Mouse (Mus musculus) lung, adult 2 months (tissue): ENCODE measurements around the gene Cdkal1.

Source experiments
- CTCF ChIP-seq: fragments of 200-500 bp; IDR thresholded peaks from 2 replicates; pipeline ENCODE4 v1.5.1; 2011; ENCODE audit warnings: mild to moderate bottlenecking, low read length, control low read depth; ENCODE audit not compliant: insufficient read depth
- POLR2A ChIP-seq: fragments of 200-500 bp; IDR thresholded peaks from 2 replicates; pipeline ENCODE4 v1.6.1; 2011; ENCODE audit warnings: low read depth, mild to moderate bottlenecking, control low read depth, low read length, borderline replicate concordance; ENCODE audit errors: extremely low read depth

- TF ChIP-seq CTCF (no peak), POLR2A (no peak)
These were observed 496.1 kb downstream of the Cdkal1 start for GRCm38 (mm10) chr13:29359341-29359740.
